Mouse (Mus musculus) heart, embryonic 13.5 days (tissue): Measurements from ENCODE around the gene Syce3. TPM values are rescaled to one million over a fixed set of nuclear protein-coding genes. Genes with fewer than 3 reads are reported as not detected.
A peak's percentile ranks its signal among the peaks of the same experiment; 100 is the strongest.

ENCODE experiments used
- ATAC-seq: fragments of 200-750 bp; cut with Nextera tagmentation; 2 replicates; pipeline ENCODE4 v1.8.0; 2017; ENCODE audit warnings: moderate TSS enrichment; ENCODE audit not compliant: insufficient number of reproducible peaks, low FRiP score, low TSS enrichment; ENCODE audit errors: extremely low read depth
- H3K27ac ChIP-seq: fragments of 300-500 bp; sonication (generic); replicated peaks from 2 replicates; pipeline ENCODE4 v1.5.1; 2015; ENCODE audit warnings: moderate library complexity, mild to moderate bottlenecking, inconsistent platforms
- H3K27me3 ChIP-seq: fragments of 300-500 bp; sonication (generic); replicated peaks from 2 replicates; pipeline ENCODE4 v1.6.1; 2015; ENCODE audit warnings: mild to moderate bottlenecking, inconsistent platforms
- H3K36me3 ChIP-seq: fragments of 300-500 bp; sonication (generic); 2 replicates; pipeline ENCODE4 v1.6.1; 2015; ENCODE audit warnings: mild to moderate bottlenecking, inconsistent platforms
- H3K4me1 ChIP-seq: fragments of 300-500 bp; sonication (generic); 2 replicates; pipeline ENCODE4 v1.6.1; 2015; ENCODE audit warnings: inconsistent platforms
- H3K4me2 ChIP-seq: fragments of 300-500 bp; sonication (generic); 2 replicates; pipeline ENCODE4 v1.6.1; 2015; ENCODE audit warnings: inconsistent platforms, mild to moderate bottlenecking, moderate library complexity
- H3K4me3 ChIP-seq: fragments of 300-500 bp; sonication (generic); 2 replicates; pipeline ENCODE4 v1.5.1; 2015; ENCODE audit warnings: moderate library complexity, mild to moderate bottlenecking, inconsistent platforms
- H3K9ac ChIP-seq: fragments of 300-500 bp; sonication (generic); 2 replicates; pipeline ENCODE4 v1.6.1; 2015; ENCODE audit warnings: inconsistent platforms, mild to moderate bottlenecking, moderate library complexity
- H3K9me3 ChIP-seq: fragments of 300-500 bp; sonication (generic); 2 replicates; pipeline ENCODE4 v1.6.1; 2016; ENCODE audit warnings: inconsistent platforms
- WGBS: fragments of 180-500 bp; shearing (Covaris S2); methylation state at CpG from one replicate; pipeline ENCODE4 v1.1.7; 2015; ENCODE audit warnings: mixed read lengths; 5-methylcytosine and 5-hydroxymethylcytosine counted together
- polyA plus RNA-seq: library from polyadenylated mRNA; unstranded; fragments of >200 nt; fragmentation: Nextera tagmentation; extraction: Ambion mirVana; gene quantifications from 2 replicates; pipeline ENCODE4 v1.2.1, GENCODE M21; 2015

Gene Syce3
- polyA plus RNA-seq, 1 experiment from 2014 or later: not detected

GRCm38 (mm10) chr15:89378831-89379401 lies 31.4 kb downstream of the Syce3 start, which contains the start of gene Odf3b:
Odf3b (minus strand) TSS chr15:89379282.
- Histone ChIP-seq H3K9me3 (no peaks in the 10 kb centered on the region), H3K4me1 (peaks cover 34% of the 10 kb centered on the region), H3K27me3 (peaks cover 71% of the 10 kb centered on the region), H3K9ac (peak within 1 kb of the TSS; percentile 71), H3K4me3 (peak within 1 kb of the TSS; percentile 54), H3K4me2 (peak within 1 kb of the TSS; percentile 82), H3K36me3 (no peaks in the 10 kb centered on the region), H3K27ac (no peak within 1 kb of the TSS)
- WGBS: under 1% methylated on average over 33 of the region's 33 CpGs
- ATAC-seq: no peak

- 9% methylated on average over 46 of the region's 46 CpGs for WGBS
- H3K9ac ChIP-seq: peak overlapping the region; percentile 71
- H3K27ac ChIP-seq: no peak overlapping the region
- ATAC-seq: no peak
- peak overlapping the region; percentile 82 for H3K4me2 ChIP-seq
- H3K4me3 ChIP-seq: peak overlapping the region; percentile 54
- H3K4me1 ChIP-seq: peaks cover 35% of the 10 kb centered on the region
- H3K9me3 ChIP-seq: no peaks in the 10 kb centered on the region
- H3K36me3 ChIP-seq: no peaks in the 10 kb centered on the region
- H3K27me3 ChIP-seq: peaks cover 68% of the 10 kb centered on the region
Observed at GRCm38 (mm10) chr15:89377938-89378828, 32.1 kb downstream of the Syce3 start.

DNA sequence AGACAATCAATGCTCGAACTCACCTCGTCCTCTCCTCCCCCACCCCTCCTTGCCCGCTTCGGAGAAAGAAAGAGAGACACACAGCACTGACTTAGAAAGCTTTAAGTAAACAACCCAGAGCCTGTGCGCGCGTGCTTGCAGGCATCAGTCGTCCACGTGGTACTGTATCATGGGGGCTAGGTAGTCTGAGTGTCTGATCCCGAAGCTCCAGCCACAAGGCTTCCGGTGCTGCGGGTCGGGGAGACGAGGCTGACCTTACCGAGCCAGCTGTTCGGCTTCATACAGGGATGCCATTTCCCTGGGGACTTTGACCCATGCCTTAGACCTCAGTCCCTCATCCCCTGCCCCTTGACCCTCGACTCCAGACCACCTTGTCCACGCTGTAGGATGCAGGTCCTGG lies 32.9 kb downstream of the Syce3 start:
- H3K27ac ChIP-seq: no peak overlapping the region
- no peak overlapping the region; the same call in 1 of the 2 replicates for H3K9ac ChIP-seq
- 4% methylated on average over 18 of the region's 18 CpGs for WGBS
- H3K4me3 ChIP-seq: no peak overlapping the region
- H3K9me3 ChIP-seq: no peaks in the 10 kb centered on the region
- H3K4me1 ChIP-seq: peaks cover 44% of the 10 kb centered on the region
- peaks cover 67% of the 10 kb centered on the region for H3K27me3 ChIP-seq
- peak overlapping the region; percentile 24 for H3K4me2 ChIP-seq
- H3K36me3 ChIP-seq: peaks cover 5% of the 10 kb centered on the region
- no peak for ATAC-seq

DNA sequence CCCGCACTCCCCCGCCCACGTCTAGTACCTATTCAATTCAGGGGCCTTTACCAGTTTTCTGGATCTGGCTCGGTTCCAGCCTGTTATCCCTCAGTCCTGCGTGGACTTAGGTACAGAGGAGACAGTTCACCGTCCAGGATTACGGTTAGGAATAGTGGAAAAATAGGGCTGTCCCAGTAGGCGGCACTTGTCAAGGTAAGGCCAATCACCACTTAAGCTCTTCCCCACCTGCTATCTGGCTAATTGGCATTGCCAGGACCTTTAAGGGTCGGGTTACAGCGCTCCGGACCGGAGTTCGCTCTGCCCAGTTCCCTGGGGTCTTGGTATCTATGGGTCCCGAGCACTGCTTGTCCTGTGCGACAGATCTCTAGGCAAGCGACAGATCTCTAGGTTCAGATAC lies 33.3 kb downstream of the Syce3 start, which contains the start of gene Tymp:
TSS of gene Tymp (minus strand) at position 83 of the 400 bp plus-strand sequence.
- no peak for ATAC-seq
- H3K4me1 ChIP-seq: peaks cover 45% of the 10 kb centered on the region
- H3K27me3 ChIP-seq: peaks cover 63% of the 10 kb centered on the region
- no peak within 1 kb of the TSS for H3K27ac ChIP-seq
- H3K4me3 ChIP-seq: no peak within 1 kb of the TSS
- peaks cover 9% of the 10 kb centered on the region for H3K36me3 ChIP-seq
- H3K9me3 ChIP-seq: no peaks in the 10 kb centered on the region
- H3K4me2 ChIP-seq: peak within 1 kb of the TSS; percentile 24
- 21% methylated on average over 16 of the region's 16 CpGs for WGBS
- H3K9ac ChIP-seq: peak within 1 kb of the TSS; percentile 71; the same call in 1 of the 2 replicates

- Histone ChIP-seq H3K27ac (no peak overlapping the region), H3K9ac (no peak overlapping the region), H3K4me2 (no peak overlapping the region), H3K9me3 (no peaks in the 10 kb centered on the region), H3K36me3 (peaks cover 18% of the 10 kb centered on the region), H3K27me3 (peaks cover 56% of the 10 kb centered on the region), H3K4me3 (no peak overlapping the region), H3K4me1 (peaks cover 45% of the 10 kb centered on the region)
- ATAC-seq: no peak
- 73% methylated on average over 7 of the region's 7 CpGs for WGBS
Observed at GRCm38 (mm10) chr15:89376040-89376439, 34.3 kb downstream of the Syce3 start.

DNA sequence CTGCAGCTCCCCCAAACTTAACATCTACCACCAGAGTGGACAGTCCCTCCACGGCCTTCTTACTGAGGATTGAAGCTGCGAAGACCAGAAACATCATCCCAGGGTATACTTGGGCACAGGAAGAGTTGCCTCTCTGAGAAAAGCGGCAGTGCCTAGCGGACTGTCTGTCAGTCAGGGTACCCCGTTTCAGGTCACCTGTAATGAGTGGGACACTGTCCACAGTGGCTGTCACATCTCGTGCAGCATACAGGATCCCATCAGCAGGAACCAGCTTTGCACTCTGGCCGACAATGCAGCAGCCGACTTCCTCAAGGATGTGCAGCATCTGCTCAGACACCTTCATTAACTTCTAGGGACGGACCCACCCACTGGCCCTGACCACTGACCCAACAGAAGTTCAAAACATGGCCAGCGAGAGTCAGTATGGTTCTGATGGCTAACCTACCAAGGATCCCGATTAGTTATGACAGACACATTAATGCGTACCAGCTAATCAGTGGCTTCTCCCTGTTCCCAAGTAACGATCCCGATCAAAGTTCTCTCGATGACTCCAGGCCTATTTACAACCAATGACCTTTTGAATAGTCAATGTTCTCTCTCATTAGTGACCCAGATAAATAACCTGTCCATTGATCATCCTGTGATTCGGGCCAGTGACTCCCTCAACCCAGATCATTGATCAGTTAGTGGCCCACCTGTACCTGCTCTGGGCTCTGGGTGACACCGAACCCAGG lies 35.3 kb downstream of the Syce3 start:
- no peak for ATAC-seq
- Histone ChIP-seq H3K9ac (no peak overlapping the region), H3K4me1 (peaks cover 45% of the 10 kb centered on the region), H3K27ac (no peak overlapping the region), H3K4me2 (no peak overlapping the region), H3K36me3 (peaks cover 29% of the 10 kb centered on the region), H3K4me3 (no peak overlapping the region), H3K9me3 (no peaks in the 10 kb centered on the region), H3K27me3 (peaks cover 45% of the 10 kb centered on the region)
- WGBS: 86% methylated on average over 17 of the region's 17 CpGs

DNA sequence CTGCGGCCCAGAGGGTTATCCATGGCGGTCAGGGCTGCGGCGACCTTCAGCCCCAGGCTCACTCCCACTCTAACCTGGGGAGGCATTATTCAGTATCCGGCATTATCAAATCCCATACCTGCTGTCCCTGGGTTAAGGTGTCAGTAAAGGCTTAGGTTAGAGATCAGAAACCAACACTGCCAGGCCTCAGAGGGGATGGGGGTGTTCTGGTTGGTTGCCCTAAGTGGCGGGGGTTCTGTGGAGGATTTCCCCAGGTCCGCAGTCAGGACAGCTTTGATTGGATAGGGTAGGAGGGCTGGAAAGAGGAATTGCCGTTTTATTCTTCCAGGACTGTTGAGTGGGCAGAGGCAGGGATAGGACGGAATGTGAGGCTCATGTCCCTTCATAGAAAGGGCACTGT lies 36.0 kb downstream of the Syce3 start:
- 50% methylated on average over 9 of the region's 9 CpGs for WGBS
- Histone ChIP-seq H3K27me3 (peaks cover 40% of the 10 kb centered on the region), H3K36me3 (peaks cover 35% of the 10 kb centered on the region), H3K9ac (peak overlapping the region; percentile 88), H3K4me1 (peaks cover 41% of the 10 kb centered on the region), H3K4me3 (peak overlapping the region; percentile 75), H3K27ac (peak overlapping the region; percentile 94), H3K4me2 (peak overlapping the region; percentile 90), H3K9me3 (no peaks in the 10 kb centered on the region)
- no peak for ATAC-seq

- H3K4me2 ChIP-seq: peak within 1 kb of the TSS; percentile 90
Observed at GRCm38 (mm10) chr15:89373762-89374248, 36.5 kb downstream of the Syce3 start, which contains the start of gene Sco2. Sco2 (minus strand) TSS chr15:89373846.

GRCm38 (mm10) chr15:89373027-89373761 lies 37.1 kb downstream of the Syce3 start:
- WGBS: 2% methylated on average over 35 of the region's 35 CpGs
- peak; percentile 68 for ATAC-seq
- peak overlapping the region; percentile 88 for H3K9ac ChIP-seq

More at GRCm38 (mm10) chr15:89373762-89374248, 36.5 kb downstream of the Syce3 start, which contains the start of gene Sco2:
- Histone ChIP-seq H3K4me1 (peaks cover 36% of the 10 kb centered on the region), H3K36me3 (peaks cover 41% of the 10 kb centered on the region), H3K27ac (peak within 1 kb of the TSS; percentile 94), H3K9me3 (no peaks in the 10 kb centered on the region), H3K4me3 (peak within 1 kb of the TSS; percentile 75), H3K9ac (peak within 1 kb of the TSS; percentile 88), H3K27me3 (peaks cover 35% of the 10 kb centered on the region)
- under 1% methylated on average over 42 of the region's 42 CpGs for WGBS
- peak; percentile 47 for ATAC-seq

GRCm38 (mm10) chr15:89372536-89372935 lies 37.8 kb downstream of the Syce3 start:
- H3K9ac ChIP-seq: peak overlapping the region; percentile 88
- WGBS: 78% methylated on average over 7 of the region's 7 CpGs
- H3K4me1 ChIP-seq: peaks cover 24% of the 10 kb centered on the region
- no peak for ATAC-seq
- peaks cover 22% of the 10 kb centered on the region for H3K27me3 ChIP-seq
- H3K36me3 ChIP-seq: peaks cover 53% of the 10 kb centered on the region
- peak overlapping the region; percentile 75 for H3K4me3 ChIP-seq
- H3K27ac ChIP-seq: peak overlapping the region; percentile 94
- peak overlapping the region; percentile 90 for H3K4me2 ChIP-seq
- H3K9me3 ChIP-seq: no peaks in the 10 kb centered on the region

More at GRCm38 (mm10) chr15:89373027-89373761, 37.1 kb downstream of the Syce3 start:
- H3K4me3 ChIP-seq: peak overlapping the region; percentile 75
- H3K36me3 ChIP-seq: peaks cover 47% of the 10 kb centered on the region
- H3K9me3 ChIP-seq: no peaks in the 10 kb centered on the region
- H3K27me3 ChIP-seq: peaks cover 29% of the 10 kb centered on the region
- H3K4me2 ChIP-seq: peak overlapping the region; percentile 90
- peak overlapping the region; percentile 94 for H3K27ac ChIP-seq
- H3K4me1 ChIP-seq: peaks cover 30% of the 10 kb centered on the region
